Mouse (Mus musculus) heart, postnatal 0 days (tissue): ENCODE results near the gene Armc6.

Experiments used
- CTCF ChIP-seq: IDR thresholded peaks from 2 replicates; pipeline ENCODE4 v1.5.1; 2016; ENCODE audit warnings: antibody characterized with exemption, control low read depth, low read depth
- EP300 ChIP-seq: IDR thresholded peaks from 2 replicates; pipeline ENCODE4 v1.6.1; 2016; ENCODE audit warnings: antibody characterized with exemption, low read depth

DNA sequence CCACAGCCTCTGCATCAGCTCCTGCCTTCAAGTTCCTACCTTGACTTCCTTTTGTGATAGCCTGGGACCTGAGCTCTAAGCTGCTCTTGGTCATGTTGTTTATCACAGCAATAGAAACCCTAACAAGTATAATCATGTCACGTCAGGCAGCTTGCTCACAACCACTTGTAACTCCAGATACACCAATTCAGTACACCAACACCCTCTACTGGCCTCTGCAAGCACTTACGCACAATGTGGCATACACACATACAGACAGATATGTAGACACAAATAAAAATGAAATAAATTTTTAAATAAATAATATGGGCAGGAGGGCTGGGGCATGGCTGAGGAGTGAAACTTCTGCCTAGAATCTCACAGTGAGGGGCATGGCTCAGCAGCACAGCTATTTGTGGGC lies 38.5 kb downstream of the Armc6 start:
- TF ChIP-seq EP300 (no peak), CTCF (no peak)
